Mouse (Mus musculus): ENCODE results near the gene Large1. TPM values are rescaled to one million over a fixed set of nuclear protein-coding genes. Genes with fewer than 3 reads are reported as not detected.
"Not testable (repeated sequence)": the region's sequence is repeated elsewhere in the genome, so short reads cannot be mapped to it uniquely, and the experiment has no call there.

Gene Large1
- total RNA-seq, 2 experiments from 2014 or later, result 148 to 155 TPM

DNA sequence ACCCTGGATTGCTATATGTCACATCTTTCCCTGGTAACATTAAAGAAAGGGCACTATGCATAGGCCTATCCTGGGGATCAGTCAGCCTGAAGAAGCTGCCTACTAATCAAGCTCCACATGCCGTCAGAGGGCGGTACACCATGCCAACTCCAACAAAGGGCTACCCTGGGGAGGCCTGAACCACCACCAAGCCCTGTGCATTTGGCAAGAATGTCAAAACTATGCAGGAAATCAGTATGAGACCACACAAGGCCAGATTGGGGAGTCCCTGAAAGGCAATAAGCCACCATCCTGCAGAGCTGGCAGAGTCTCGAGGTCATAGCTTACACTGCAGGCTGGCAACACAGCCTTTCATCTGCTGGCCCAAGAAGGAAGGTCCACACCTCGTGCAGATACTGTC is 28.7 kb downstream of the Large1 start:
- TF ChIP-seq CTCF (conservative IDR thresholded peaks at IDR 0.05), result no peak
- DNase-seq (ENCODE audit: low spot score in 2 of 2), result no peak
- Histone ChIP-seq H3K27ac (no peak overlapping the region), H3K4me3 (no peak overlapping the region)

DNA sequence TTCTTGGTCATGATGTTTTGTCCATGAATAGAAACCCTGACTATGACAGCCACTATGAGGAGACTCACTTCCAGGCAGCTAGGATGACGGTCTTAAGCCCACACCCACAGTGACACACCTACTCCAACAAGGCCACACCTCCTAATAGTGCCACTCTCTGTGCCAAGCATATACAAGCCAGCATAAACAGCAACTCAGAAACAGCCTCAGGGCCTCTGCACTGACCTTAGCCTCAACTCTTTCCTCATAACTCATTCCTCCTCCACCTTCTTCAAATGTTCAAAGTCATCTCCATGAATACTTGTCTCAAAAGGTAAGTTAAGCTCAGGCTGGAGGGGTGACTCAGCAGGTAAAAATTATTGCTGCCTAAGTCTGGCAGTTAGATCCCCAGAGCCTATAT is 29.7 kb downstream of the Large1 start:
- DNase-seq (ENCODE audit: low spot score in 2 of 2), result no peak
- TF ChIP-seq CTCF (conservative IDR thresholded peaks at IDR 0.05), result no peak
- Histone ChIP-seq H3K27ac (no peak overlapping the region), H3K4me3 (no peak overlapping the region)

DNA sequence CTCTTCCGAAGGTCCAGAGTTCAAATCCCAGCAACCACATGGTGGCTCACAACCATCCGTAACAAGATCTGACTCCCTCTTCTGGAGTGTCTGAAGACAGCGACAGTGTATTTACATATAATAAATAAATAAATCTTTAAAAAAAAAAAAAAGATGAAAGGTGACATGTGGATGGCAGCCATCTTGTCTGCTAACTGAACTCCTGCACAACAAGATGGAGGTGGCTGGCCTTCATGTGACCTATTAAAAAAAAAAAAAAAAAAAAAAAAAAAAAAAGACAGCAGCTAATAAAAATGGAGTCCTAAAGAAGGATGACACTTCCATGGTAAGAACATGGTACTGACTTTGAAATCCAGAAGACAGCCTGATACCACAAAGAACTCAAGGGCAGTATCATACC is 33.8 kb downstream of the Large1 start:
- H3K4me3 ChIP-seq; DNase-seq (ENCODE audit: low spot score in 2 of 2); H3K27ac ChIP-seq: not testable (repeated sequence)

DNA sequence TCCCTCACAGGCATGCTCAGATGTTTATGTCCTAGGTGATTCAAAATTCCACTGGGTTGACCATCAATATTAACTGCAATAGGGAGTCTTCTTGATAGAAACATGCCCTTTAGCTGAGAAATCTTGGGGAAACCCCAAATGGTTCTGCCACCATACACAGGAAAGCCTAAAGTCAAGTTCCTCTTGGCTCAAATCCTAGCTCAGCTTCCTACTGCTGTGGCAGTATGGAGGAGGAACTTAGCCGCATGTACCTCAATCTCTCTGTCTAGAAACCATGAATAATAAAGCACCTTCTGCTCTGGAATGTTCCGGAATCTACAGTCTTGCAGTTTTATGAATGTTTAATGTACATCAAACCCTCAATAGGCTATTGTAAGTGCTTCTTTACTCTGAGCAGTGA is 39.4 kb downstream of the Large1 start:
- H3K4me3 ChIP-seq, result no peak overlapping the region
- no peak overlapping the region for H3K27ac ChIP-seq
- no peak for TF ChIP-seq CTCF (conservative IDR thresholded peaks at IDR 0.05)
- DNase-seq (ENCODE audit: low spot score in 2 of 2), result no peak

DNA sequence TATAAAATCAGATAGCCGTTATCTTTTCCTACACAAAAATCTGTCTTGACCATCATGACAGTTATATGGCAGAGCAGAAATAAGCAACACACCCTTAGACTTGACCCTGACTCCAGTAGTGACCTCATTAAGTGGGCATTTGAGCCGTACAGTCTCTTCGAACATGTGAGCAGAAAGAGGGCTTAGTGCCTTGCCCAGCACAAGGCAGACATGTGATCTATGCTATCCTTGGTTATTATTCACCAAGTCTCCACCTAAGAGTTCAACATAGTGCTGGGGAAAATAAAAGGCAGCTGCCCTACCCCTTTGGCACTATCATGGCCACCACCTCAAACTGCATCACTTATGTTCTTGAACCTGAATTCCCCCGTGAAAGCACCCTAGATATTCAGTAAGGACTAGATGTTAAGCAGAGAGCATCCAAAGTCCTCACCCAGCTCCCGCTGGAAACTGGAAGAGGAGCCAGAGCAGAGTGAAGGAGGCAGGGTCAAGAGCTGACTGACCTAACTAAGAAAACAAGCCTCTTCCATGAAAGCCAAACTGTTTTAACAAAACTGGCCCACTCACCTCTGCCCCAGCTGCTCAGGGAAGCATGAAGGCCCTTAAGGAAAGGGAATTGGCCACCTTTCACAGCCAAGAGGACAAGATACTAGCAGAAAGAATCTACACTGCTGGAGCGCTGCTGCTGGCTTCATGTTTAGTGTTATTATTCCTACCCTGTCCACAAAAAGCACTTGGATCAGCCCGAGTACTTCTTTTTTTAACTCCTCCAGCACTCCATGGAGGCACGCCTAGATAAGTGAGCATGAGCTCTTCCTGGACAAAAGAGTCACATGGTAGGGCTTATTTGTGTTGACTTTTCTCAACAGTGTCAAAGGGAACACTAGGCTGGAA is 40.4 kb downstream of the Large1 start:
- H3K27ac ChIP-seq, result peak overlapping the region; percentile 2; the same call in 1 of the 2 replicates
- DNase-seq (ENCODE audit: low spot score in 2 of 2), result no peak
- TF ChIP-seq CTCF (conservative IDR thresholded peaks at IDR 0.05), result no peak
- H3K4me3 ChIP-seq, result no peak overlapping the region

DNA sequence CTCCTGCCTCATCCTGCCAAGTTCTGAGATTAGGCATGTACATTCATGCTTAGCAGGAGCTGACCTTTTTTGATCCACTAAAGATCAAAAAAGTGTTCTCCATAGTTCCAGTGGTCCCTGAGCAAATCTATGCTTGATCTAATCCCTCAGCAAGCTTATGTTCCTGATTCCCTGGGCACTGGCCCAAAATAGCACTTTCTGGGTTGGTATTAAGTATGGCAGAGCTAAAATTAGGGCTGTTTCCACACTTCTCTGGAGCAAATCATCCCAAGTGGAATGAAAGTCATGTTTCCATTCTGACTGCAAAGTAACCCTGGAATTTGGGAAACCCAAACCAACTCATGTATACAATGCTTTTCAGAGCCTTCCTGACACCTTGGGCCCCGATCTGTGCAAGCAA is 42.9 kb downstream of the Large1 start:
- no peak overlapping the region for H3K27ac ChIP-seq
- TF ChIP-seq CTCF (conservative IDR thresholded peaks at IDR 0.05), result no peak
- no peak for DNase-seq (ENCODE audit: low spot score in 2 of 2)
- no peak overlapping the region for H3K4me3 ChIP-seq

DNA sequence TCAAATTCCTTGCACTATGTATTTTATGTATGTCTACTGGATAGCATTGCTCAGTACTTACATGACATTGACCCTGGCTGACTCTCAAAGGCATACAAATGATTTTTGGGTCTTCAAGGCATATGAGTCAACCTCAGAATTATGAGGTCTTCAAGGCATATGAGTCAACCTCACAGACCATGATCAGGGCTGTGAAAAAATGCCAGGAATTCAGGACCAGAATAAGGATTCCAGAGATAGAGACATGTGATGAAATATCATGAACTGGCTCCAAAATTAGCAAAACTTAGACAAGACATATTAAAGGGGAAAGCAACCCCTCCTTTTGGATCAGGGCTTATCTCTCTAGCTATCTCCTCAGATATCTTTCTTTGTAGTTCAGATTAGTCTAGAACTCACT is 43.3 kb downstream of the Large1 start:
- H3K27ac ChIP-seq, result no peak overlapping the region
- no peak for DNase-seq (ENCODE audit: low spot score in 2 of 2)
- no peak overlapping the region for H3K4me3 ChIP-seq
- TF ChIP-seq CTCF (conservative IDR thresholded peaks at IDR 0.05), result no peak

DNA sequence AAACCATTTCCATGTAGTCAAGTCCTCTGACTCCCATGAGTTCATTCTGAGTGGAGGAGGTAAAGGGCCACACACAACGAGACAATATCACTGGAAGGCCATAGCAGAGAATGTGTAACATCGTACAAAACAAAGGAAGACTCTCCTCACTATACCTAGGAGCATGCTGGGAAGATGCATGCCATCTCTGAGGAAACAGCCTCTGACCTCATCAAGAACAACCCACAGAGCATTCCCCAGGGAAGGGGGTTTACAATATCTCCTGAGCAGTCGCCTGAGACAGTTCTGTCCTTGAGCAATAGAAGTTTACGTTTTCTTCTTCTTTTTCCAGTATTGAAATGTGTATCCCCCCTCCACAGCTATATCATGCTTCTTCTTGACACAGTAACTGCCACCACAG is 49.4 kb downstream of the Large1 start:
- H3K4me3 ChIP-seq, result no peak overlapping the region
- TF ChIP-seq CTCF (conservative IDR thresholded peaks at IDR 0.05), result no peak

DNA sequence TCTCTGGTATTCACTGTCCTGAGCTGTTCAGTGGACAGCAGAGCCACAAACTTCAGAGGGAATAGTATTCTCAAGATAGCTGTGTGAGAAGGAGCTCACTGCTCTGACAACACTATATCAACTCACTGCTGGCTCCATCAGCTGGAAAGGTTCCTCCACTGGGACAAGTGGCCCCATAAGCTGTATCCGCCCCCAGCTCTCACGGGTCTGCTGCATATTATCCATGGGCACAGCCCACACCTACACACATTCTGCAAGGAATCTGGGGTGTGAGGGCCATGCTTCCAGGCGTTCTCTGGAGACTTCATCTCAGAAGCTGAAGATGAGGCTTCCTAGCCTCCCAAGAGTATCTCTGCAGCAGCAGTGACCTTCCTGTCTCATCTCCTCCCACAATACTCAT is 50.4 kb downstream of the Large1 start:
- Histone ChIP-seq H3K4me3 (no peak overlapping the region), H3K27ac (no peak overlapping the region)
- no peak for DNase-seq (ENCODE audit: low spot score in 2 of 2)
- no peak for TF ChIP-seq CTCF (conservative IDR thresholded peaks at IDR 0.05)

More for the DNA sequence above, 49.4 kb downstream of the Large1 start:
- H3K27ac ChIP-seq, result no peak overlapping the region
- no peak for DNase-seq (ENCODE audit: low spot score in 2 of 2)

DNA sequence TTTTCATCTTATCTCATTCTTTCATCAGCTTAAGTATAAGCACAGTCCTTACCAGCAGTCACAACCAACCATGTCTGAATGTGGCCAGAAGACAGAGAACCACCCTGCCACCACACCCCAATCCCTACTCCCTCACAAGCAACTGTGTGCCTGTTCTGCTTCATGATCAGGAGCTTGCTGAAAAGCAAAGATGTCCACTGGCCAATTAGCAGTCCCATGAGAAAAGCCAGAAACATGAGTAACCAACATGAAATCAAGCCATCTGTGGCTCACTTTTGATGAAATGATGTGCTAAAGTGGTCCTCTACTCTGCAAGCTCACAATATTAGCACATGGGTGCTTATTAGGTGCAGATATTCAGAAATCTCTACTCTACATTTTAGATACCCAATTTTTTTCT is 57.8 kb downstream of the Large1 start:
- Histone ChIP-seq H3K27ac (no peak overlapping the region), H3K4me3 (no peak overlapping the region)
- no peak for DNase-seq (ENCODE audit: low spot score in 2 of 2)
- no peak for TF ChIP-seq CTCF (conservative IDR thresholded peaks at IDR 0.05)

DNA sequence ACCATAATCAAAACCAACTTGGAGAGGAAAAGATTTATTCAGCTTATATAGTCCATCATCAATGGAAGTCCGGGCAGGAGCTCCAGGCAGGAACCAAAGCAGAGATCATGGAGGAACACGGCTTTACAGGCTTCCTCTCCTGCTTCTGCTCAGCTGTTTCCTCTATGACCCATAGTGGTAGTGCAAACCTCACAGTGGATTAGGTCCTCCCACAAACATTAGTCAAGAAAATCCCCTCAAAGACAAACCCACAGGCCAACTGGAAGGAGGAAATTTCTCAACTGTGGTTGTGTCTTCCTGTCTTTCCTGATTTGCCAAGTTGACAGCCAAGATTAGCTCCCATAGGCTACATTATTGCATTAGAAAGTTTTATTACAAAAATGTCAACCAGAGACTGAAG is 59.7 kb downstream of the Large1 start:
- Histone ChIP-seq H3K27ac (no peak overlapping the region), H3K4me3 (no peak overlapping the region)
- DNase-seq (ENCODE audit: low spot score in 2 of 2), result no peak

DNA sequence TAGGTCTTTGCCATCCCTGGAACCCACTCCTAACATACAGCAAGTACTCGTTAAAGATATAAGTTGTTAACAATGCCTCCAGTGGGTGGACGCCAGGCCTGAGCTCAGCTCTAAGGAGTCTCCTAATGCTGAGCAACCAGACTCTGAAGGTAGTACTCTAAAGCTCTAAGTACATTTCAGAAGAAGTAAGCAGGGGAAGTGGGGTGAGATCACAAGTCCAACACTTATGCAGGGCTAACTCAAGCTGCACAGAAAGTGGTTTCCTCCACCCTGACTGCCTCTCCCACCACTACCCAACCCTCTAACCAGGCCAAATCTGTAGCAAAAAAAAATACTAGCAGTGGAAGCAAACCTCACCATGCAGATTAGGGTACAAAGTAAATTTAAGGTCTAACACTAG is 61.7 kb downstream of the Large1 start:
- Histone ChIP-seq H3K4me3 (no peak overlapping the region), H3K27ac (no peak overlapping the region)
- TF ChIP-seq CTCF (conservative IDR thresholded peaks at IDR 0.05), result no peak
- no peak for DNase-seq (ENCODE audit: low spot score in 2 of 2)

More for the DNA sequence above, 59.7 kb downstream of the Large1 start:
- TF ChIP-seq CTCF (conservative IDR thresholded peaks at IDR 0.05), result no peak

DNA sequence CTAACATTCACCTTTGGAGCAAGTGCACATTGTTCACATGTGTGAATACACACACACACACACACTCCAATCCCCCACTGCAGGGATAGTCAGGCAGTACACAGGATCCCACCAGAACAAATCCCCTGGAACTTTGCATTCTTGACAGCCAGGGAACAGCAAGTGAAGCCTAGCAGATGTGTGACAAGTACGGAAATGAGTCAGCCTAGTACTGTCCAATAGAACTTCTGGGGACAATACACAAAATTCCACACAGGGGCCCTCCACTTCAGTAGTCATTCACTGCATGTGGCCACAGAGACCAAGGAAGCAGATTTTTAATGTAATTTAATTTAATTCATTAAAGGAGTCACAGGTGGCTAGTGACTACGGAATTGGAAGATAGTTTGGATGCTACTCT is 62.7 kb downstream of the Large1 start:
- no peak for TF ChIP-seq CTCF (conservative IDR thresholded peaks at IDR 0.05)

DNA sequence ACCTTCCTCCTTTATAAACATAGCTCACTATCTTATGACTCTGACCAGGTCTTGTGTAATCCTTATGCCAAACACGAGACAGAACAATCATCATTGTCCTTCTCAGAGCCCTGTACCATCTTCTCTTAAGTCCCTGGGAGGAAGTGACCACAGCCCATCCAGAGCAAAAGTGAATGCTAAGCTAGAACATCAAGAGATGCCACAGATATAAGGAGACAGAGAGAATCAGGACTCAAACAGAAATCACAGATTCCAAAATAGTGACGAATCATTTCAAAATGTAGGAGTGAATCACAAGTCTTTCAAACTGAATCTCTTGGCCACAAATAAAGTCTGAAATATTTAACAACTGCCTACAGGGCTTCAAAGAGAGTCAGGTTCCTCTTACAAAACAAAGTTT is 63.5 kb downstream of the Large1 start:
- no peak for DNase-seq (ENCODE audit: low spot score in 2 of 2)
- Histone ChIP-seq H3K4me3 (no peak overlapping the region), H3K27ac (no peak overlapping the region)
- TF ChIP-seq CTCF (conservative IDR thresholded peaks at IDR 0.05), result no peak

More for the DNA sequence above, 62.7 kb downstream of the Large1 start:
- Histone ChIP-seq H3K4me3 (no peak overlapping the region), H3K27ac (no peak overlapping the region)
- no peak for DNase-seq (ENCODE audit: low spot score in 2 of 2)
